Mouse (Mus musculus) thymus, adult 2 months (tissue): ENCODE results near the gene Tulp2.

ENCODE experiments used
- CTCF ChIP-seq: fragments of 200-500 bp; IDR thresholded peaks from 2 replicates; pipeline ENCODE4 v1.5.1; 2012; ENCODE audit warnings: mild to moderate bottlenecking, control low read depth, low read length, moderate library complexity, borderline replicate concordance; ENCODE audit not compliant: control insufficient read depth, poor library complexity, insufficient read depth; ENCODE audit errors: extremely low read depth
- POLR2A ChIP-seq: fragments of 200-500 bp; IDR thresholded peaks from 2 replicates; pipeline ENCODE4 v1.6.1; 2012; ENCODE audit warnings: mild to moderate bottlenecking, low read length, control low read depth, moderate library complexity; ENCODE audit not compliant: control insufficient read depth, poor library complexity, insufficient read depth; ENCODE audit errors: extremely low read depth

GRCm38 (mm10) chr7:45455932-45456696 lies 25.6 kb upstream of the Tulp2 start:
- TF ChIP-seq CTCF = no peak
- TF ChIP-seq POLR2A = no peak
